Mouse (Mus musculus) ES-E14 (cell line): ENCODE measurements at regions not wholly inside any gene's neighbourhood (a gene's known extent, or its start where the extent isn't known, plus 50 kb on each side); places are given as distances from the start of the nearest gene placed in this dataset.

Source experiments
- CHD2 ChIP-seq: IDR thresholded peaks from 2 replicates; pipeline ENCODE4 v1.6.1; 2014; ENCODE audit warnings: mild to moderate bottlenecking, low read depth, low read length, inconsistent platforms
- ZC3H11A ChIP-seq: IDR thresholded peaks from 2 replicates; pipeline ENCODE4 v1.6.1; 2012; ENCODE audit warnings: low read depth, mild to moderate bottlenecking, inconsistent platforms, low read length, borderline replicate concordance
- ZNF384 ChIP-seq: IDR thresholded peaks from 2 replicates; pipeline ENCODE4 v1.6.1; 2012; ENCODE audit warnings: low read depth, low read length, inconsistent platforms

DNA sequence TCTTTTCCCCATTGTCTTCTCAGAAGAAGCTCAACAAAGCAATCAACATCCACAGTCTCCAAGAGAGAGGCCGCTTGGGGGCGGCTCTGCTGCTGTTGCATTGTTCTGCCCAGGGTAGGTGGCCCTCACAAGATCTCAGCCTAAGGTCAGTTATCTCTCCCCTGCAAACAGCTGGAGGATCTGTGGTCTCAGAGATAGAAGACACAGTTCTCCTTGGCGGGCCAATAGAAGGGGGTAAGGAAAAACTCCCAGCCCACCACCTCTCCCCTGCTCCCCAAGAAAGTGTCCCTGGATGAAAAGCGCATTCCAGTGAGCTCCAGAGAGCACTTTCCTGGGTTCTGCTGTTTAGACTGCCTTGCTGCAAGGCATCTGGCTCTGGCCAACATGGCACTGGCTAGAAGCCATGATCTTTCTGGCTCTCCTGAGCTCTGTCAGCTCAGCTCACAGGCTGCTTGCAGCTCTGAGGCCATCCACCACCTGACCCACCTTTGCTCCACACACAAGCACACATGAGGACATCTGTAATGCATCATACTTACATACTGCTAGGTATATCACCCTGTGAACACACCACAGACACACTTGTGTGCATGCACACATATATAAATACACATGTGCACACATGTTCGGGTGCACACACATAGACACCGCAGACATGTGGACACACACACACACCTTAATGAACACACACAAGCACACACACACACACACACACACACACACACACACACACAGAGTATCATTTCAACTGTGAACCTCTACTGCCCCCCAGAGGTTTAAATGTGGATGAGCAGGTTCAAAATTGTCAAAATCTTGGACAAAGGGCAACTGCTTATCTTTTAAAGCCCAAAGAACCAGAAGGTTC lies 307.7 kb downstream of the Diras2 start:
- TF ChIP-seq ZC3H11A (peak; percentile 76), ZNF384 (no peak), CHD2 (no peak)
